Mouse (Mus musculus) liver, embryonic 15.5 days (tissue): ENCODE measurements at regions not wholly inside any gene's neighbourhood (a gene's known extent, or its start where the extent isn't known, plus 50 kb on each side); places are given as distances from the start of the nearest gene placed in this dataset.

Experiments used
- ATAC-seq: fragments of 200-750 bp; cut with Nextera tagmentation; 2 replicates; pipeline ENCODE4 v1.8.0; 2017; ENCODE audit warnings: moderate number of reproducible peaks, mild to moderate bottlenecking, moderate library complexity; ENCODE audit not compliant: insufficient read depth
- H3K27ac ChIP-seq: fragments of 300-500 bp; sonication (generic); replicated peaks from 2 replicates; pipeline ENCODE4 v1.5.1; 2015; ENCODE audit warnings: mild to moderate bottlenecking, inconsistent platforms
- H3K27me3 ChIP-seq: fragments of 300-500 bp; sonication (generic); 2 replicates; pipeline ENCODE4 v1.6.1; 2015; ENCODE audit warnings: mild to moderate bottlenecking, inconsistent platforms
- H3K36me3 ChIP-seq: fragments of 300-500 bp; sonication (generic); replicated peaks from 2 replicates; pipeline ENCODE4 v1.6.1; 2015; ENCODE audit warnings: moderate library complexity, mild to moderate bottlenecking, inconsistent platforms
- H3K4me1 ChIP-seq: fragments of 300-500 bp; sonication (generic); replicated peaks from 2 replicates; pipeline ENCODE4 v1.6.1; 2015; ENCODE audit warnings: inconsistent platforms
- H3K4me2 ChIP-seq: fragments of 300-500 bp; sonication (generic); 2 replicates; pipeline ENCODE4 v1.6.1; 2015; ENCODE audit warnings: moderate library complexity, mild to moderate bottlenecking, inconsistent platforms
- H3K4me3 ChIP-seq: fragments of 300-500 bp; sonication (generic); replicated peaks from 2 replicates; pipeline ENCODE4 v1.5.1; 2015; ENCODE audit warnings: mild to moderate bottlenecking, inconsistent platforms
- H3K9ac ChIP-seq: fragments of 300-500 bp; sonication (generic); 2 replicates; pipeline ENCODE4 v1.6.1; 2015; ENCODE audit warnings: moderate library complexity, mild to moderate bottlenecking, inconsistent platforms
- H3K9me3 ChIP-seq: fragments of 300-500 bp; sonication (generic); replicated peaks from 2 replicates; pipeline ENCODE4 v1.6.1; 2016; ENCODE audit warnings: inconsistent platforms
- WGBS: fragments of 180-500 bp; shearing (Covaris S2); methylation state at CpG from one replicate; pipeline ENCODE4 v1.1.7; 2015; ENCODE audit warnings: mixed read lengths; ENCODE audit not compliant: insufficient replicate concordance; 5-methylcytosine and 5-hydroxymethylcytosine counted together

DNA sequence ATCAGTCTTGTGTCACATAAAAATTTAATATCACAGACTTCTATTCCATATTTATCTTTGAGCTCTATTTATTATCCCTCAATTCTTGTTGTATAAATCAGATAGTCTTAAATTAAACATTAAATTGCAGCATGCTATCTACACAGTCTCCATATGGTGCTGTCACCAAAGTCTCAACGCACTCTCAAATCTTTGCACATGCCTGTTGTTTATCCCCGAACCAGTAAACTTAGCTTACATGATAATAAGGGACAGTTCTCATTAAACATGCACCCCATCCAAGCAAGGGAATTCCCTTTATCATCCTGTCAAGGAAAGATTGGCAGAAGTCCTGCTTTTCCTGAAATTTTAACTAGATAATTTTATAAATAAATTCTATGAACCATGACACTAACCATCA is 483.8 kb downstream of the Basp1 start:
- H3K4me2 ChIP-seq = no peak overlapping the region
- H3K27ac ChIP-seq = no peak overlapping the region
- H3K9me3 ChIP-seq = no peaks in the 10 kb centered on the region
- no peak for ATAC-seq
- H3K4me1 ChIP-seq = no peaks in the 10 kb centered on the region
- 58% methylated on average over 2 of the region's 2 CpGs for WGBS
- H3K9ac ChIP-seq = no peak overlapping the region
- H3K36me3 ChIP-seq = no peaks in the 10 kb centered on the region
- H3K27me3 ChIP-seq = no peaks in the 10 kb centered on the region
- no peak overlapping the region for H3K4me3 ChIP-seq

DNA sequence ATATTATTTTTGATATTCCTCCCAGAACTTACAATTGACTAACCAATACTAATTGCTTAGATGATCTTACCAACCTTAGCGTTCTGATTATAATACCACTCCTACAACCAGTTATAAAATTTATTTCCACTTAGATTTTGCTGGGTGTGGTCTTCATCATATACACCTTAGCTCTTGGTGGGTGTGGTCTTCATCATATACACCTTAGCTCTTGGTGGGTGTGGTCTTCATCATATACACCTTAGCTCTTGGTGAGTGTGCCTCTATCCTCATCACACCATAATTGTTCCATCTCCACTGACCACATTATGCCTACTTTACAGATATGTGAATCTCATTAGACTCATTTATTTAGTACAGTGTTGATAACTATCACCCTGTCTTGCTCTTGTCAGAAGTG is 501.7 kb downstream of the Basp1 start:
- H3K27me3 ChIP-seq = no peaks in the 10 kb centered on the region
- no peaks in the 10 kb centered on the region for H3K9me3 ChIP-seq
- no peak for ATAC-seq
- no peaks in the 10 kb centered on the region for H3K36me3 ChIP-seq
- no peak overlapping the region for H3K4me3 ChIP-seq
- 68% methylated on average over 1 of the region's 1 CpGs for WGBS
- H3K9ac ChIP-seq = no peak overlapping the region
- no peaks in the 10 kb centered on the region for H3K4me1 ChIP-seq
- H3K4me2 ChIP-seq = no peak overlapping the region
- H3K27ac ChIP-seq = no peak overlapping the region

DNA sequence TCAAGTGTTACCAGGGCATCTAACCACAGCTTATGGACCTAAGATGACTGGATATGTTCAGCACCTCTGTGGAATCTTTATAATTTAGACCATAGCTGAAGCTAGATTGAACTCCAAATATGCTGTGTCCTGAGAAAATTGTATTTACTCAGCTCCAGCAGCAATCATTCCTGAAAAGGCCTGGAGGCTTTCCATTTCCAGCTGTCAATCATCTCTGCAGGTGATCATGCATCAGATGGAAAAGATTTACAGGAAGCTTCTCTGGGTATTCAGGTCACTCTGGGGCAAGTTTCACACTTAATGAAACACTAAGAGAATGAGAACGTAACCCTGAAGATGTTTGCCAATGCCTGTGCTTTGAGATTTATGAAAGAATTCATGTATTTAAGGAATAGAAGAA is 502.1 kb downstream of the Basp1 start:
- Histone ChIP-seq H3K4me1 (no peaks in the 10 kb centered on the region), H3K4me3 (no peak overlapping the region), H3K27ac (no peak overlapping the region), H3K36me3 (no peaks in the 10 kb centered on the region), H3K9me3 (no peaks in the 10 kb centered on the region), H3K27me3 (no peaks in the 10 kb centered on the region), H3K4me2 (no peak overlapping the region), H3K9ac (no peak overlapping the region)
- 61% methylated on average over 1 of the region's 1 CpGs for WGBS
- ATAC-seq = no peak

DNA sequence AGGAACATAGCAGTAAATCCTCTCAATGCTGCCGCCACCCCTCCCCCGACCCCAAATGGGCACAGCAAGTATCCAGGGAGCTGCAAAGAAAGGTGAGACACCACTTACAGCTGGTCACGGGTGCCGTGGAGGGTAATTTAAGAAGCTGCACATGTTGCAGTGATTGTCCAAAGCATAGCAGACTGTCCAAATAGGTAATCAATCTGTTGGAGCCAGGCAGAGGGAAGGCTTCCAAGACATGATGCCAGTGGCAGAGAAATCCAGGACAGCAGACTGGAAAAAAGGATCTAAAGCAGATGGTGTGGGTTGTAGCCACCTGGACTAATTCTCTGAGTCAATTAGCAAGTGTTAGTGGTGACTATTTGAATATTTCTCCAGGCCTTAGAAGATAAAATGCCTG is 506.6 kb downstream of the Basp1 start:
- Histone ChIP-seq H3K36me3 (no peaks in the 10 kb centered on the region), H3K4me2 (no peak overlapping the region), H3K4me3 (no peak overlapping the region), H3K9ac (no peak overlapping the region), H3K27ac (no peak overlapping the region), H3K4me1 (no peaks in the 10 kb centered on the region), H3K27me3 (no peaks in the 10 kb centered on the region), H3K9me3 (no peaks in the 10 kb centered on the region)
- ATAC-seq = no peak
- 57% methylated on average over 4 of the region's 4 CpGs for WGBS

DNA sequence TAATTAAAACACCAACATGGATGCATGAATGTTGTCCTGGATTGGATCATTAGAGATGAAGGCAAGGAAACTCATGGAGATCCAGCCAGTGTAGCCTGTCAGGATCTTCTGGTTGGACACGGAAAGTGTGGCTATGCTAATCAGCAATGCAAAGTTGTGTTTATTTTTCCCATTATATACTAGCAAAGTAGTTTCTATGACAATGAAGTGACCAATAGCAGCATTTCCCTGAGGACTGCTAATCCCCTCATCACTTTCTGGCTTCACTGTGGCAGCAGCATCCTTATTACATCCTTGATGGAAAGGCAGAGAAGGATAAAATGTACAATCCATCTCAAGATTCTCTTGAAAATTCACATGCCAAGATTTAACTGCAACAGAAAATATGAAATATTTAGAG is 534.7 kb downstream of the Basp1 start:
- 58% methylated on average over 1 of the region's 1 CpGs for WGBS
- Histone ChIP-seq H3K9me3 (no peaks in the 10 kb centered on the region), H3K27ac (no peak overlapping the region), H3K4me1 (no peaks in the 10 kb centered on the region), H3K4me2 (no peak overlapping the region), H3K4me3 (no peak overlapping the region), H3K36me3 (no peaks in the 10 kb centered on the region), H3K27me3 (no peaks in the 10 kb centered on the region), H3K9ac (no peak overlapping the region)
- ATAC-seq = no peak

DNA sequence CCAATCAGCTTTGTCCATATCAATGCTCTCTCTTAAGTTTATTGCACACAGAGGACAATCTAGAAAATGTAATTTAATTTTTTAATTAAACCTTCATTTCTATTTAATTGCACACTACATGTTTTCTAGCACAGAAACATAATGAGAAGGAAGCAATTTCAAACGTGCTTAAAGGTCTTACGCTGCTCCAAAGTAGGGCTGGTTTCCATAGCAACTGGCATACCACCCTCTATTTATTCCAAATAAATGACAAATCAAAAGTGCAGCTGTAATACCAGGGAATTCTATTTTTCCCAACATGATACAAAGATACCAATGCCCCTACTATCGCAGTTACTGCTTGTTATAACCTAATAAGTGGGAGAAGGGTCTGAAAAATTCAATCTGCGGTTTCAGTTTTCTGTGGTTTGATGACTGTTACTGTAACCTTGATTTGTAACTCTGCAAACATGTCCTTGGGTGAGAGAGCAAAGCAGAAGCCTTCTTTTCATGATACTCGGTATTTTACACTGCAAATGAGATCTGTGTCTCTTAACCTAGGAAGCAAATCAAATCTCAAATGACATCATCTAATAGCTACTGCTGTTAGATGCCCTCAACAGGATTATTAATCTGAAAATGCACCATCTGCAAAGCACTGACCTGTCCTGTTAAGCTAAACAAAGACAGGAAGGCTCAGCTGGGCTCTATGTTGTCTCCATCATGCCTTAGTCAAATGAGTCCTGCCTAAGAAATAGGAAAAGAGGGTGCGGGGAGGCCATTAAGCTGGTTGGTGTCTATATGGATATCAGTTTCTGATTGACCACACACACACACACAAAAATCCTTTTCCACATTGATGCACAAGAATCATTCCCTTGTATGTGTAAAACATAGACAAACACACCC is 535.6 kb downstream of the Basp1 start:
- Histone ChIP-seq H3K27me3 (no peaks in the 10 kb centered on the region), H3K4me1 (no peaks in the 10 kb centered on the region), H3K4me2 (no peak overlapping the region), H3K9me3 (no peaks in the 10 kb centered on the region), H3K4me3 (no peak overlapping the region), H3K27ac (no peak overlapping the region), H3K36me3 (no peaks in the 10 kb centered on the region), H3K9ac (no peak overlapping the region)
- 62% methylated on average over 6 of the region's 6 CpGs for WGBS
- ATAC-seq = no peak

DNA sequence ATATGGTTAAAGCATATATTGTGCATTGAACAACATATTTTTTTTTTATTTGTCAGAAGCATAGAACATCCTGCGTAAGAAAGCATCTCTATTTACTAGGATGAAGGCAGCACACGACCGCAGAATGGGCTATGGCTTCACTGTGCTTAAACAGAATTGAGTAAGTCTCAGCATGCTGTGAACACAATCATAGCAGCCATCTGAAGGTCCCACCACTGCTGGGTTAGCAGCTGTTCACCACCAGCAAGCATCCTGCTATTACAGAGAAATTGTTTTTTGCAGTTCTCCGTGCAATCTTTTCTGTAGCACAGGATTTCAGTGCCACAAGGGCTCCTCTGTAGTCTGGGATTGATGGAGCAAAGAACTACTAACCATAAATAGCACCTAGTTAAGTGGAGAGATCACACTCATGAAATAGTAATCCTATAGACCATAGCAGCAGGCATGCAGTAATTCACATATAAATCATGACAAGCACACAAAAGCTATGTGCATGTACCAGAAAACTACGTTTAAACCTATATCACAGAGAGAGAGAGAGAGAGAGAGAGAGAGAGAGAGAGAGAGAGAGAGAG is 537.3 kb downstream of the Basp1 start:
- Histone ChIP-seq H3K9me3 (no peaks in the 10 kb centered on the region), H3K4me2 (no peak overlapping the region), H3K4me1 (no peaks in the 10 kb centered on the region), H3K27me3 (no peaks in the 10 kb centered on the region), H3K4me3 (no peak overlapping the region), H3K36me3 (no peaks in the 10 kb centered on the region), H3K9ac (no peak overlapping the region), H3K27ac (no peak overlapping the region)
- WGBS = 69% methylated on average over 5 of the region's 5 CpGs
- ATAC-seq = no peak

DNA sequence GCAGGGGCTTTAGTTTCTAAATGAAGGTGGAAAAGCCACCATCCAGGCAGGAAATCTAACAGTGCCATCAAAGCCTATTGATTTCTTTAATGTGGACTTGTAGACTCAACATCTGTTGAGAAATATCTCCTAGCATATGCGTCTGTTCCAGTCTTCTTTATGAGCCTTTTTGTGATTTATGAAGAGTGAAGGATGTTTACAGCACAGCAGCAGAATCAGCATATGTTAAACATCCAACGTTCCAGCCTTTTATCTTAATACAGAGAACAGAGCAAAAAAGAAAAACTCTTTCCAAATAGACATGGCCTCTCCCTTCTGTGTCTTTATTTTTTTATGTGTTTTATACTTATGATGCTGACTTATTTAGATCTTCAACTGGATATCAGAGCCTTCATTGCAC is 573.3 kb downstream of the Basp1 start:
- WGBS = 49% methylated on average over 2 of the region's 2 CpGs
- Histone ChIP-seq H3K4me1 (no peaks in the 10 kb centered on the region), H3K36me3 (no peaks in the 10 kb centered on the region), H3K27ac (no peak overlapping the region), H3K27me3 (no peaks in the 10 kb centered on the region), H3K4me2 (no peak overlapping the region), H3K9me3 (no peaks in the 10 kb centered on the region), H3K9ac (no peak overlapping the region), H3K4me3 (no peak overlapping the region)
- ATAC-seq = no peak

DNA sequence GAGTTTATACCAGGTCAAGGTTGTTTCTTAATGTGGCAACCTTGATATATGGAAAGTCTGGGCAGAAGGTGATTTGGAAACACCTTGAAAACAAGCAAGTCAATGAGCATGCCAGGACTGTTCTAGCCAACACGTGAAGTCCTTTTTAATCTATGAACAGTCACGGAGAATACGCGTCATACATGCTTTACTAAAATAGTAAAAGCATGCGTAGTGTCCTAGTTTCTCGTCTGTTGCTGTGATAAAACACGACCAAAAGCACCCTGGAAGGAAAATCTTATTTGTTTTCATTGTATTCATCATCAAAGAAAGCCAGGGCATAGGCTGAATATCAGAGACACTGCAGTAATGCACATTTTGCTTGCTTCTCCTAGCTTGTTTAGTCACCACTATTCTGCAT is 575.2 kb downstream of the Basp1 start:
- 69% methylated on average over 7 of the region's 7 CpGs for WGBS

DNA sequence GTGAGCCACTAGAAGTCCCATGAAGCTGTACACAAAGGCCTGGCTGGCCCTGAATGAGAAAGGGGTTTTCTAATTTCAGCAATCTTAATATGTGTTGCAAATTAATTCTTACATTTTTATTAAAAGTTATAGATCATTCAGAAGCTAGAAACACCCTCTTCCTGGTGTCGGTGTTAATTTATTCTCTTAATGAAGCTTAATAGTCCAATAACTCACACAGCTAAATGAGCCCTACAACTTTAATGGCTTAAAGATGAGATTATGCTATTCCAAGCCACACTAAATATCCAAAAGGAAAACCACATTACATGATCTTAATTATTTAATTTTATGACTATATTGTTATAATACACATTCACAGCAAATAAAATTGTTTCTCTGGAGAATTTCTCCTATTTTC is 585.7 kb downstream of the Basp1 start:
- no peak for ATAC-seq
- no peak overlapping the region for H3K9ac ChIP-seq
- no peaks in the 10 kb centered on the region for H3K9me3 ChIP-seq
- 75% methylated on average over 1 of the region's 1 CpGs for WGBS
- no peaks in the 10 kb centered on the region for H3K36me3 ChIP-seq
- no peaks in the 10 kb centered on the region for H3K27me3 ChIP-seq
- H3K4me1 ChIP-seq = no peaks in the 10 kb centered on the region
- no peak overlapping the region for H3K4me2 ChIP-seq
- no peak overlapping the region for H3K4me3 ChIP-seq
- no peak overlapping the region for H3K27ac ChIP-seq

More for the DNA sequence above, 575.2 kb downstream of the Basp1 start:
- no peak for ATAC-seq
- no peaks in the 10 kb centered on the region for H3K27me3 ChIP-seq
- H3K27ac ChIP-seq = no peak overlapping the region
- H3K4me3 ChIP-seq = no peak overlapping the region
- H3K9ac ChIP-seq = no peak overlapping the region
- no peaks in the 10 kb centered on the region for H3K9me3 ChIP-seq
- no peaks in the 10 kb centered on the region for H3K36me3 ChIP-seq
- H3K4me1 ChIP-seq = no peaks in the 10 kb centered on the region
- H3K4me2 ChIP-seq = no peak overlapping the region

DNA sequence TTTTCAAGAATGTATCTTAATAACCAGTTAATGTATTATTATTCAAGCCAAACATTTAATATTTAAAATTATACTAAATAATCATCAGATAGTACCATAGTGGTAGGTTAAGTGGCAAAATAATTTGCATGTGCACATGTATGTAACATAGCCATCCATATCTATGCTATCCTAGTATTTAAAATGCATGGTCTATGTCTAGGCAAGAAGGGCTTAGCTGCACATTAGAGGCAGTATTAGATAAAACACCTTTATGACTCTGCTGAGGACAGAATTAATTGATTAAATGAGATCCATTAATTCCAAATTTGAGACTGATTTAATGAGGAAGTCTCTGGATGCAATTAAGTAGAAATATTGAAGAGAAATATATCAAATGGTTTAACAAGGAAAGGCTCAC is 586.3 kb downstream of the Basp1 start:
- H3K4me3 ChIP-seq = no peak overlapping the region
- no peak for ATAC-seq
- no peak overlapping the region for H3K9ac ChIP-seq
- no peak overlapping the region for H3K27ac ChIP-seq
- no peaks in the 10 kb centered on the region for H3K4me1 ChIP-seq
- no peaks in the 10 kb centered on the region for H3K9me3 ChIP-seq
- H3K36me3 ChIP-seq = no peaks in the 10 kb centered on the region
- H3K27me3 ChIP-seq = no peaks in the 10 kb centered on the region
- no peak overlapping the region for H3K4me2 ChIP-seq

DNA sequence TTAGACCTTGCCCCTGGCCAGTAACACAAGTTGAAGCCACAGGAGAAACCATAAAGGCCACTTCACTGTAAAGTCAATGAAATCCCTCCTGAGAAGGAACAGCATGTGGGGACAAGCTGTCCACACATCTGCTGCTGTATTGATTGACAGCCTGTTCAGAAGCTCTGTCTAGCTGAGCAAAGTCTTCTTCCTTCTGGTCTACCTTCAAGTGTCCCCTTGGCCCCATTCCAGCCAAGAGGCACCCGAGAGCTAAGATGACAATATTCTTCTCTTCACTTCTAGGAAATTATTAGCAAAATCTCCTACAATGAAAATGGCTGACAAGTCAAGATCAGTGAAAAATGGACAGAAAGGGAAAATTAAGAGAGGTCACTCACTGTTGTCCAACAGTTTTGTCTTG is 616.7 kb downstream of the Basp1 start:
- ATAC-seq = no peak
- Histone ChIP-seq H3K4me1 (no peaks in the 10 kb centered on the region), H3K4me3 (no peak overlapping the region), H3K4me2 (no peak overlapping the region), H3K9me3 (no peaks in the 10 kb centered on the region; the same call in 1 of the 2 replicates), H3K36me3 (no peaks in the 10 kb centered on the region), H3K27me3 (no peaks in the 10 kb centered on the region), H3K9ac (no peak overlapping the region), H3K27ac (no peak overlapping the region)
- WGBS = 44% methylated on average over 1 of the region's 1 CpGs
